Mouse (Mus musculus) erythroid progenitor cell, adult 5-6 weeks (primary cell): ENCODE results near the gene Zcchc7. TPM values are rescaled to one million over a fixed set of nuclear protein-coding genes. Genes with fewer than 3 reads are reported as not detected.

Experiments
- ATAC-seq: replicated peaks from 2 replicates; pipeline ENCODE4 v1.8.0; 2016; ENCODE audit warnings: moderate number of reproducible peaks, mild to moderate bottlenecking, moderate TSS enrichment, inconsistent platforms; ENCODE audit not compliant: poor library complexity, low FRiP score, severe bottlenecking
- total RNA-seq, 2 experiments: library from RNA; stranded (forward) in 1 of 2; stranded (reverse) in 1 of 2; fragments of 150-400 nt in 1 of 2; fragments of 186-747, 209-891 nt in 1 of 2; gene quantifications; 2 replicates each; pipeline versions ENCODE4 v1.2.3 to v1.2.4; 2015 to 2017; ENCODE audit warnings: low replicate concordance in 2 of 2

Zcchc7 gene
- 14.4 and 49.9 TPM in 2 replicates for total RNA-seq (2015; ENCODE audit: low replicate concordance)
- total RNA-seq (2017; ENCODE audit: low replicate concordance) = 43.1 and 97.0 TPM in 2 replicates

GRCm38 (mm10) chr4:44755553-44756133, at the start of gene Zcchc7:
TSS of gene Zcchc7 (plus strand) at chr4:44755877.
- ATAC-seq = no peak

DNA sequence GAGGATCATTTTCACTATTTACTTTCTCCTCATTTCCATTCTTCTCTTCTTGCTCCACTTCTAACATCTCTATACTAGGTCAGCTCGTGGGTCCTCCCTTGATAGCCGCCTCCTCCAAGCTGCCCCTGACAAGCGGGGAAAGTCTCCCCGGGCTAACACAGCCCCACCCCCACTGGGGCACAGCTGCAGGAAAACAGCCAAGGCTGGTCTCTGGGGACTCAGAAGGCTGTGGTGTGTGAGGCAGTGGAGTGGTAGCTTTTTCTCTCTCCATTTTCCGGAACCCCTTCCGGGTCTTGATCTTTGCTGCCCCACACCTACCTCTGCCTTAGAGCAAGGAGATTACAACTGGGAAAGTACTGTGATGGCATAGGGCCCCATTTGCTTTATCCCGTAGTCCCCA, 49.7 kb upstream of the Zcchc7 start:
- ATAC-seq = no peak

DNA sequence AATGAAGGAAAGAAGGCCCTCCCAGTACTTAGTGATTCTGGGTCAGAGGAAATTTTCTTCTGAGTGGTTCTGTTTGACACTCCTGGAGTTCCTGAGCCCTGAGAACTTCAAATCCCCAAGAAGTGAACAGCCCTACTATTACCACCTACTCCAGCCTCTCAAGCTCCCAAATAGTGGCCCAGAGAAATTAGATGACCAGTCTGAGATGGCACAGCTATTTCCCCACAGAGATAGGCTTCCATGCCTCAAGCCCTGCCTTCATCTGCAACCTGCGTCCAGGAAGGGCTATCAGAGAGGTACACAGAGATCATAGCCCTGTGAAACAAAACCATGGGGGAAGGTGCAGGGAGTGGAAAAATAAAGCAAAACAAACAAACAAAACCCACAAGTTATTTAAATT, 48.8 kb upstream of the Zcchc7 start:
- ATAC-seq = no peak

DNA sequence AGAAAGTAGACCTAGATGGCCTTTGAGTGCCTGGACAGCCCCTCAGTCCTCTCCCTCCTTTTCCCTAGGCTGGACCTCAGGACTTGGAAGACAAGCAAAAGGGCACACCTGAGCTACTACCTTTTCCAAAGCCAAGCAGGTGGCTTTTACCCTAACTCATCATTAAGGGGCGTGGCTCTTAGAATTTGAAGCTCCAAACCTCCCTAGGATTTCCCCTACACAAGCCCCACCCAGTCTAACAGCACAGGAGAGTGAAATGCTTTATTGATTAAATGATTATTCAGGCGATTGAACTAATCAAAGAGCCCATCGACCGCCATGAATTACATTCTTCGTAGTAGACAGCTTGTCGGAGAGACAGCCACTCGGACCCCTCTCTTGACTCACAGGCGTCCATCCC, 47.4 kb upstream of the Zcchc7 start:
- ATAC-seq = no peak

DNA sequence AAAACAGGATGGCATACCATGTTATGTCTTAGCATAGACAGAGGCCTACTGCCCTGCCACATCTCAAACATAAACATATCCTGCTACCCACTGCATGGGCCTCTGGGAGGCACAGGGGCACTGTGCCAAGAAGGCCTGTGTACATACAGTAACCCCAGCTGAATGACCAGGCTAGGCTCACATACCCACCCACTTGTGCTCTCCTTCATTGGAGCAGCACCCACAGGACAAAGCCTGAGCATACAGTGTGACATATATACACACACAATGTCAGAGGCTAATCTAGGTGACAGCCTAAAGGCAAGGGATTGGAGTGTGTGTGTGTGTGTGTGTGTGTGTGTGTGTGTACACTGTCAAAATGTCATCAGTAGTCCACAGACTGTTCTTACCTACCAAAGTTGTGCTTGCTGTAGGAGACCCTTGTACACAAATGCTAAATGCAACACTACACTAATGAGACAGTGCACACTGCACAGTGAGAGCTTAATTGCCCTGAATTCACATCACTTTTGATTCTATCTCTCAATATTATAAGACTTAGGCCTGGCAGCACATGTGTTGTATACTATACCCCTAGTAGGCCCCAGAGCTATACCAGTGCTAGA, 46.5 kb upstream of the Zcchc7 start:
- no peak for ATAC-seq

DNA sequence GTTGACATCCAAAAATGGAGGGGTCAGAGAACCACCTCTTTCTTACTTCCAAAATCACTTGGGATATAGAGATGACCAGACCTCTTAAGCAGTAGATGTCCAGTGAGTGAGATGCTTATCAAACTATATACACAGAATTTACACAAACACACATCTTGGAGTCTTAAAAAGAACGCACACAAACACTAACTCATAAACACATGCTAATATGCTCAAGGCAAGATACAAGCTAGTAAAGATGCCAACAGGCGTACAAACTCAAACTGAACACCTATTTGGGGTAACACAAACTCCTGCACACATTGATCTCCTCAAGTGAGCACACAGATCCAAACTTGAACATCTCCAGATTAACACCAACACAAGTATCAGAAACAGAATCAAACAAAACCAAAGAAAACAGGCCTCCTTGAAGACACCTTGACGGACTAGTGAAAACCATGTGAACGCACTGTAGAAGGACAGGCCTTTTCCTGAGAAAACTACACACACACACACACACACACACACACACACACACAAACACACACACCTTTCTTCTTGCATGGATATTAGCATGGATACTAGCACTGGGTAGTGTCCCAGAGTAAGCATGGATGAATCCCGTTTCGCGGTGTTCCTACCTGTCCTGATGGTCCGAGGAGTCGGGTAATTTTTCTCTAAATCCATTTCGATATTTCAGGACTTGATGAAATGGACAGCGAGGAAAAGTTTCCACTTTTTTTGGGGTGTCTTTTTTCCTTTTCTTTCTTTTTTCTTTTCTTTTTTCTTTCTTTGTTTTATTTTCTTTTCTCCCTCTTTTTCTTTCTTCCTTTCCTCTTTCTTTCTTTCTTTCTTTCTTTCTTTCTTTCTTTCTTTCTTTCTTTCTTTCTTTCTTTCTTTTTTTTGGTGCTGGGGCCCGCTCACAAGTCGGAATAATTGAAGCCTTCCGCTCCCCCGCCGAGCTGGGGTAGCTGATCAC, 45.7 kb upstream of the Zcchc7 start, which contains the start of gene Pax5:
TSS of gene Pax5 (minus strand) at position 748 of the 961 bp plus-strand sequence.
- no peak for ATAC-seq

GRCm38 (mm10) chr4:44710701-44711097, 45.0 kb upstream of the Zcchc7 start:
- ATAC-seq = no peak

- ATAC-seq = no peak
Measured at GRCm38 (mm10) chr4:44711136-44711900, 44.4 kb upstream of the Zcchc7 start.

- ATAC-seq = no peak
Measured at GRCm38 (mm10) chr4:44712051-44712700, 43.5 kb upstream of the Zcchc7 start.

- no peak for ATAC-seq
Measured at GRCm38 (mm10) chr4:44712786-44713553, 42.7 kb upstream of the Zcchc7 start.

DNA sequence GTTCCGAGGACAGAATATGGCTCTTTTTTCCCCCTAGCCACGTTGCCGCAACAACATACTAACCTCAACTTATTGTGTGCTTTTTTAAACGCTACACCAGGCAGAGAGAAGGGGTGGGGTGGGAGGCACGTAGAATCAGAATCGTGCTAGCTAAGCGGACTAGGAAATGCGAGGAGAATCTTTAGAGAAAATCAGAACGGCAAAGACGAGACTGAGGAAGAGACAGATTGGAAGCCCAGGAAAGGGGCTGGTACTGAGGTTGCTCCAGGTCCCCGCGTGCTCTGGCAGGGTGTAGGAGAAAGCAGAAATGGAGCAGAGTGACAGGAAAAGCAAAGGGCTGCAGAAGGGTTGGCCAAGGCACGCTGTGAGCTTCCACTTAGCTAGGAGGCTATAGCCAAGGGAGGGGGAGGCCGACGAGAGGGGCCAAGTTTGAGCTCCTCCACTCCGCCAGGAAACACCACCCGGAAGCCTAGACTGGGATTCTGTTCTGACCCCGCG, 42.1 kb upstream of the Zcchc7 start:
- ATAC-seq = no peak

- no peak for ATAC-seq
Measured at GRCm38 (mm10) chr4:44714111-44714621, 41.5 kb upstream of the Zcchc7 start.

DNA sequence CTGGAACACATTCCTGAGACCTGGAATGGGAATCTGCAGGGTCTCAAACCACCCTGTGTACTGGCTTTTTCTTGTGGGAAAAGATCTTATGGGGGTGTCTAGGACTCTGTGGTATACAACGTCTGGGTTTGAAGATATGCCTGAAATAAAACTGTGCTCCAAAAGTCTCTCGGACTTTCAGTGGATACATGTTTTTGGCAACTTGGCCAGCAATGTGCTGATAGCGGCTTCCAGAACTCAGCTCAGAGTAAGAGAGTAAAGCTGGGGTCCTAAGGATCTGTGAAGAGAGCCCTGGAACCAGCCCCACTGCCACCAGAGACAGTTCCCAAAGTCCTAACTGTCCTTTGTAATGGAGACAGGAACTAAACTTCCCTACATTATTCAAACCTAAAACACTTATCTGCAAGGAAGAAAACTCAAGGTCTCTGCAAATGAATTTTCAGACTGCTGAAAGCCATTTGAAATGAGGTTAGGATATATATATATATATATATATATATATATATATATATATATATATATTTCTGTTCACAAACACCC, 40.0 kb upstream of the Zcchc7 start:
- no peak for ATAC-seq

- ATAC-seq = no peak
Measured at GRCm38 (mm10) chr4:44716391-44716790, 39.3 kb upstream of the Zcchc7 start.

- no peak for ATAC-seq
Measured at GRCm38 (mm10) chr4:44717676-44718075, 38.0 kb upstream of the Zcchc7 start.

DNA sequence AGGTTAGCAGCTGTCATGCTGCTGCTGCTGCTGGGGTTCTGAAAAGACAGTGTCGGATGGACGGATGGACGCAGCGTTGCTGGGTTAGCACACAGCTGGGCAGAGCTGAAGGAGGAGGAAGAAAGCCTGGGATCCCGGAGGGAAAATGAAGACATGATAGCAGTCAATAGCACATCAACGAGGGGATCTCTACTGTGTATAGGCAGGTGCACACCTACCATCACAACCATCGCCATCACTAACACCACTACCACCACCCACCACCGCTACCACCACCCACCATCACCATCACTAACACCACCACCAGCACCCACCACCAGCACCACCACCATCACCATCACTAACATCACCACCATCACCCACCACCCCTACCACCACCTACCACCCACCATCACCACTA, 35.6 kb upstream of the Zcchc7 start:
- ATAC-seq = no peak

GRCm38 (mm10) chr4:44721237-44721636, 34.4 kb upstream of the Zcchc7 start:
- ATAC-seq = no peak

GRCm38 (mm10) chr4:44740471-44740870, 15.2 kb upstream of the Zcchc7 start:
- no peak for ATAC-seq
